Mouse (Mus musculus): Measurements from ENCODE around the gene 4930432M17Rik.

Gene 4930432M17Rik

DNA sequence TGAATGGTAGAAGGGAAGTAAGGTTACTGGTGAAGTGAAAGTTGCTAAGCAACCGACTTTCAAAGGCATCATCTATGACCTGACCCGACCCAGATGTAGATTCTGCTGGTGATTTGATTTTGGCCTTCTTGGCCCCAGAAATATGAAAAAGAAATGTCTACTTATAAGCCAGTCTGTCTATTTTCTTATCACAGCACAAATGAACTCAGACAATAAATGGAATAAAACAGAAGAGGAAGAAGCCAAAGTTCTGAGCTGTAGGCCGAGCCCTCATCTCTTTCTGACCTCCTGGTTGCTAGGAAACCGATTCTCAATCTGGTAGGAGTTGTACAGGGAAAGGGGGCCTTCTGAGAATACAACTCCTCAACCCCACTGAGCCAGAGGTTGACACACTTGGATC is at the start of gene 4930432M17Rik:
Gene 4930432M17Rik (plus strand): TSS at position 301 of the 400 bp plus-strand sequence.
- in situ Hi-C loops (cut with MboI) = no loop called here

DNA sequence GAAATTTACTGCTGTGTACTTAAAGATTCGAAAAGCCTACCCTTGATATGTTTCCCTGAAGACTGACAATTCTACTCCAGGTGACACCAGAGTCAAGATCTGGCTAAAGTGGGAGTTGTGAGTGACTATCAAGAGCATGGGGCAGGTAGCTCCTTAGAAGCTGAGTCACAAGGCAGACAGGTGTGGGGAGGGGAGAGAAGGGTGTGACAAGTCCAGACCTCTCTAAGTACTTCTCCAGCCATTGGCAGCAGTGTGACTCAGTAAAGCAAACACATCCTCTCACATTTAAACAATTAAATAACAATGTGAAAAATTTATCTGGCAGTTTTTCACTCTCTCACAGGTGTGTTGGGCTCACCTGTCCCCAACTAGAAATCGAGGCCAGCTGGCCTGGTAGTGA is 44.9 kb upstream of the 4930432M17Rik start:
- in situ Hi-C loops (cut with MboI) = no loop called here

DNA sequence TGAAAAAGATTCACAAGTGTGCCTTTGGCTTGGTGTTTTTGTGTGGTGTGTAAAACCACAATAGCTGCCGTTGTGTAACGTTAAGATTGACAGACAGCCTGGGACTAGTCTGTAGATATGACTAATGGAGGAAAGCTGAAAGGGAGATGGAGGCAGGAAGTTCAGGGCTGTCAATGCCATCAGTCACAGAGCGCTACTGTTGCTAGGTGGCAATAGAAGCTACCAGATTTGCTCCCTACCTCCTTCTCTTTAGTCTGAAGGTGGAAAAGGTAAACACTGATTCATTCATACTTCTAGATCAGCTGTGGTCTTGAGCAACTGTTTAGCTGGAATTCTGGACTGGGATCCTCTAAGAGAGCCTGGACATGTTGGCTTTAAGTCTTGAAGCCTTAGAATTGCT is 44.3 kb upstream of the 4930432M17Rik start:
- in situ Hi-C loops (cut with MboI) = no loop called here

- in situ Hi-C loops (cut with MboI) = no loop called here
Observed at GRCm38 (mm10) chr3:121628245-121628644, 42.3 kb upstream of the 4930432M17Rik start.

DNA sequence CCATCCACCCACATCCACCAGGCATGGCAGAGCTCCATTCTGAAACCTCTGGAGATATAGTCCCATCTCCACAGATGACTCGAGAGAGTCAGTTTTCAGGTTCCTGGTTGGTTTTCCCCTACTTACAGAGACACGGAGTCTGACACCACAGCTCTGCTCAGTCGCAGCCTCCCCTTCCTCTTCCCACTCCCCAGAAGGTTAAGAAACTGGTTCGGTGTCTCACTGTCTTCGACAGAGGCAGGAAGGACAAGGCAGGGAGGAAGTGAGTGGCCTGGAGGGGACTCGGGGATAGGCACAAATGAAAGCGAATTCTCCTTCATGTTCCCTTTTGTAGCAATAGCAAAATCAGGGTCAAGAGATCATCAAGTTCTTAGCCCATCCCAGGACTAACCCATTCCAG is 39.9 kb upstream of the 4930432M17Rik start:
- in situ Hi-C loops (cut with MboI) = no loop called here

- in situ Hi-C loops (cut with MboI) = no loop called here
Observed at GRCm38 (mm10) chr3:121634963-121635362, 35.6 kb upstream of the 4930432M17Rik start.

DNA sequence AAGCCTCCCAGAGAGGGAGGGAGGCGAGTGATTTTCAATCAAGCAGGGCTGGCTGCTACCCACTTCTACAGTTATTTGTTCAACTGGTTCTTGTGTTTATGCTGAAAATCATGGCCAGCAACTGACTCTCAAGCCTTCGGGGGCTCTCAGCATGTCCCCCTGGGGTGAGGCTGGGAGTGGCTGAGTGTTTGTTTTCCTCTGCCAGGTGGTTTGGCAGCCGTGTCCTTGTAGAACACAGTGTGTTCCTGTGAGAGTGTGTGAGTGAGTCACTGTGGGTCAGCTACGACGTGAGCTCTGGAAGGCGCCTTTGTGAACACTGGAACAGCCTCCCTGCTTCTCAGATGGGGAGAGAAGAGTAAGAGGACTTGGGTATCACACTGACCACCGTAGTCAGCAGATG is 35.1 kb upstream of the 4930432M17Rik start:
- in situ Hi-C loops (cut with MboI) = no loop called here

- in situ Hi-C loops (cut with MboI) = no loop called here
Observed at GRCm38 (mm10) chr3:121636315-121636714, 34.2 kb upstream of the 4930432M17Rik start.

GRCm38 (mm10) chr3:121636748-121637147 is 33.8 kb upstream of the 4930432M17Rik start:
- in situ Hi-C loops (cut with MboI) = no loop called here

DNA sequence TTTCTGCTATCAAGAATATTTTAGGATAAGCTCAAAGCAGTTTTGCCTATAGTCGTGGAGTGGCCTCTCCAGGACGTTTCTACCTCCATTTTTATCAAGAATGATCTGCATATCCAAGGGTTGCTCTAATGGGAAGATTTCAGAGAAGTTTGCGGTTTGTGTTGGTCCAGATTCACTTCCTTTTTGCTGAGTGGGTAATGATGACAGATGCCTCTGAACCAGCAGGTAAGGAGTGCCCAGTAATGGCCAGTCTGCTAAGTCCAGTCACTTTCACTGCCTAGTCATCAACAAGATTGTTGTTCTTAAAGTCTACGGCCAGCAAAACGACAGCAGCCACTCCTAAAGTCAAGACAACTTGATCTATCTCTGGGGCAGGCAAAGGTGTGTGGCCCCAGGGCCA is 32.8 kb upstream of the 4930432M17Rik start:
- in situ Hi-C loops (cut with MboI) = no loop called here

- in situ Hi-C loops (cut with MboI) = no loop called here
Observed at GRCm38 (mm10) chr3:121638241-121638640, 32.3 kb upstream of the 4930432M17Rik start.

- in situ Hi-C loops (cut with MboI) = no loop called here
Observed at GRCm38 (mm10) chr3:121640611-121641010, 30.0 kb upstream of the 4930432M17Rik start.

GRCm38 (mm10) chr3:121643236-121643635 is 27.3 kb upstream of the 4930432M17Rik start:
- in situ Hi-C loops (cut with MboI) = no loop called here

DNA sequence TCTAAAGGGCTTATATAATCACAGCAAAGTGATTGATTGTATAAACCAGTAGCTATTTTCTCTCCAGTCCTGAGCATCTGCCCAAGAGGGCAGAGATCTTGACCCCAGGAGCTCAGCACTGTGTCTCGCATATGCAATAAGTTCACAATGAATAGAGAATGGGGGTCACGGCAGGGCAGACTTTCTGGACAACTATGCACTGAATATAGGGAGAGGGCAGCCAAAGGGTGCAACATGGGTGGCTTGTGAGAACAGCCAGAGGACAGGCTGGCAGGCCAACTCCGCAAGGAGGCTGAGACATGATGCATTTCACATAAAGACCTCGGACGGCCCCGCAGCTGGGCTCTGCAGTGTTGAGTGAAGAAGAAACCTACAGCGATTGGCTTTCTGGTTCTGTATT is 25.1 kb upstream of the 4930432M17Rik start:
- in situ Hi-C loops (cut with MboI) = no loop called here

- in situ Hi-C loops (cut with MboI) = no loop called here
Observed at GRCm38 (mm10) chr3:121646364-121647048, 24.1 kb upstream of the 4930432M17Rik start.

- in situ Hi-C loops (cut with MboI) = no loop called here
Observed at GRCm38 (mm10) chr3:121648238-121648778, 22.3 kb upstream of the 4930432M17Rik start.

GRCm38 (mm10) chr3:121650052-121650671 is 20.4 kb upstream of the 4930432M17Rik start:
- in situ Hi-C loops (cut with MboI) = no loop called here

GRCm38 (mm10) chr3:121651710-121652109 is 18.9 kb upstream of the 4930432M17Rik start:
- in situ Hi-C loops (cut with MboI) = no loop called here

- in situ Hi-C loops (cut with MboI) = no loop called here
Observed at GRCm38 (mm10) chr3:121652186-121652585, 18.4 kb upstream of the 4930432M17Rik start.

DNA sequence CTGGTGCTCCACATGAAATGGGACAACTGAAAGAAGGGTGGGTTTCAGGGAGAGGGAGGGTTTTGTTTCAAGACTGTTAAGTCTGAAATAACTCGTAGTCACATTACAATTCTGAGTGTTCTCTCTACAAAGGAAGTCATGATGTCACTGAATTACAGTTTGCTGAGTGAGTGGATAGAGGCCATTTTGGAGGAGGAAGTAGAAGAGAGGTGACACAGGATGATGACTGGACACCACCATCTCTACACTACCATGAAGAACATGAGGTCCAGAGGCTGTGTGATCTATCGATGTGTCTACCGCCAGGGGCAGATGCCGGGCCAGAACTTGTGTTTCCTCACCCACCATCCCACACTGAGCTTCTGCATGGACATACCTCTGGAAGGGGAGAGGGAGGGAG is 13.6 kb upstream of the 4930432M17Rik start:
- in situ Hi-C loops (cut with MboI) = no loop called here

DNA sequence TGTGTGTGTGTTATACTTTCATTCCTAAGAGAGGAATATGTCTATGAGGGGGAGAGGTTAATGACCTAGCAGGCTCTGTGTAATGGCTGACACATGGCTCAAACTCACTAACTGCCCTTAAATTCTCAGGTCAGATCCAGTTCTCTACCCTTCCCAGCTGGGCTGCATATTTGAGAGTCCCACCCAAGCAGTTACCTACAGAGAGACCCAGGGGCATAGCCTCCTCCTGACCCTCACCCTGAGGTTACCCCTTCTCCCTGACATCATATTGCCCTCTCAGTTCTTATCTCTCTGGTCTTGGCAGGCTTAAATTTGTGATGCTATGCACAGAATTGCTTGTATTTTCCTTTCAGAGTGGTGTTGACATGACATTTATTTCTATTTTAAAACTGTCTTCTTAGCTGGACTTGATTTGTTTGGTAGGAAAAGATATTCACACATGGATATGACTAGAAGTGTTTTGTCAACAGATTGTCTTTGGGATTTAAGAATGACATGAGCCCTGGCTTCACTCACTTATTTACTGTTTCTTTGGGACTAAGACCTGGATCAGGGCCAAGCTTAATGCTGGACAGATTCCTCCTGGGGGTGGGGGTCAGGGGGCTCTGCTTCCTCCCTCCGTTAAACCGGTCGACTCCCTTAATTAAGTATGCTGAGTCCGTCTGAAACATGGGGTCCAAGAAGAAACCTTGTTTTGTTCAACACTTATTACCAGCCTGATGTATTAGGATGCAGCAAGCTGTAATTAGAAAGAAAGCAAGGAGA is 7.7 kb upstream of the 4930432M17Rik start:
- in situ Hi-C loops (cut with MboI) = no loop called here

DNA sequence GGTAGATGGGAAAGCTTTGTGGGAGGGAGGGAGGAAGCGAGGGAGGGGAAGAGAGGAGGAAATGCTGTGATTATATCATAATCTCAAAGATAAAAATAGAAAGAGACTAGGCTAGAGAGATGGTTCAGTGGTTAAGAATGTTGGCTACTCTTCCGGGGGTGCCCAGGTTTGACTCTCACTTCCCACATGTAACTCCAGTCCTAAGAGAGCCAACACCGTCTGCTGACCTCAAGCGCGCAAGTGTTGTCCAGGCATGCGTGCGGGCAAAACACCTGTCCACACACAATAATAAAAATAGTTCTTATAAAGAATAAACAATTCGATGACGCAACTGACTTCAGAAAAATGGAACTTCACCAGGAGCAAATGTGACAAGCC is 7.1 kb upstream of the 4930432M17Rik start:
- in situ Hi-C loops (cut with MboI) = no loop called here

Measured in mature B cell (primary cell).